Mouse (Mus musculus) myocyte (in vitro differentiated cells): ENCODE measurements at regions not wholly inside any gene's neighbourhood (a gene's known extent, or its start where the extent isn't known, plus 50 kb on each side); places are given as distances from the start of the nearest gene placed in this dataset.

ENCODE experiments used
- CEBPB ChIP-seq: IDR thresholded peaks from 2 replicates; pipeline ENCODE4 v1.6.1; 2011; ENCODE audit warnings: mild to moderate bottlenecking, moderate library complexity; ENCODE audit not compliant: poor library complexity, insufficient read depth, severe bottlenecking
- E2F4 ChIP-seq: IDR thresholded peaks from one replicate; pipeline ENCODE4 v1.6.1; 2011; ENCODE audit warnings: mild to moderate bottlenecking, control low read depth, moderate library complexity; ENCODE audit not compliant: insufficient read depth
- MAX ChIP-seq: IDR thresholded peaks from one replicate; pipeline ENCODE4 v1.6.1; 2011; ENCODE audit warnings: low read depth, mild to moderate bottlenecking, control low read depth
- MYOD1 ChIP-seq, 3 experiments: IDR thresholded peaks; one replicate each; pipeline ENCODE4 v1.6.1; 2011; ENCODE audit warnings: control low read depth in 2 of 3, low read depth in 2 of 3, mild to moderate bottlenecking in 2 of 3, moderate library complexity in 1 of 3; ENCODE audit not compliant: insufficient read length in 2 of 3, control insufficient read depth in 1 of 3
- MYOG ChIP-seq, 3 experiments: IDR thresholded peaks; one replicate each; pipeline ENCODE4 v1.6.1; 2011; ENCODE audit warnings: control low read depth in 2 of 3, low read depth in 2 of 3, mild to moderate bottlenecking in 2 of 3; ENCODE audit not compliant: insufficient read length in 2 of 3, control insufficient read depth in 1 of 3, insufficient read depth in 1 of 3
- POLR2A ChIP-seq: IDR thresholded peaks from one replicate; pipeline ENCODE4 v1.6.1; 2011; ENCODE audit warnings: low read depth, mild to moderate bottlenecking, control low read depth, moderate library complexity; ENCODE audit not compliant: insufficient read length
- POLR2AphosphoS2 ChIP-seq: IDR thresholded peaks from one replicate; pipeline ENCODE4 v1.6.1; 2011; ENCODE audit warnings: low read depth, control low read depth; ENCODE audit not compliant: insufficient read length
- TCF12 ChIP-seq: IDR thresholded peaks from one replicate; pipeline ENCODE4 v1.6.1; 2011; ENCODE audit warnings: mild to moderate bottlenecking, control low read depth; ENCODE audit not compliant: poor library complexity, insufficient read depth, severe bottlenecking
- TCF3 ChIP-seq: IDR thresholded peaks from one replicate; pipeline ENCODE4 v1.6.1; 2011; ENCODE audit warnings: low read depth, control low read depth; ENCODE audit not compliant: insufficient read length
- USF1 ChIP-seq: IDR thresholded peaks from one replicate; pipeline ENCODE4 v1.6.1; 2011; ENCODE audit warnings: low read depth, mild to moderate bottlenecking, control low read depth, moderate library complexity

GRCm38 (mm10) chr5:64610146-64610545, 193.0 kb upstream of the Klf3 start:
- TF ChIP-seq POLR2A (no peak), TCF3 (no peak), MAX (no peak), TCF12 (no peak), E2F4 (no peak), POLR2AphosphoS2 (no peak), CEBPB (no peak), MYOD1 (IDR thresholded peaks at IDR 0.05; ENCODE audit: control insufficient read depth in 1 of 3, insufficient read length in 2 of 3, low read depth in 2 of 3) (no peak), MYOG (IDR thresholded peaks at IDR 0.05; ENCODE audit: control insufficient read depth in 1 of 3, insufficient read depth in 1 of 3, insufficient read length in 2 of 3, low read depth in 2 of 3) (no peak), USF1 (no peak)
